Mouse (Mus musculus) neural tube, embryonic 11.5 days (tissue): Measurements from ENCODE around the gene Retreg3. TPM values are rescaled to one million over a fixed set of nuclear protein-coding genes. Genes with fewer than 3 reads are reported as not detected.
A peak's percentile ranks its signal among the peaks of the same experiment; 100 is the strongest.

Source experiments
- ATAC-seq: fragments of 200-750 bp; cut with Nextera tagmentation; 2 replicates; pipeline ENCODE4 v1.8.0; 2017; ENCODE audit warnings: moderate number of reproducible peaks, mild to moderate bottlenecking, moderate TSS enrichment, moderate library complexity; ENCODE audit not compliant: insufficient read depth, low FRiP score, low TSS enrichment
- DNase-seq: peaks from one replicate; pipeline ENCODE4 v3.0.0-alpha.2; 2015; ENCODE audit warnings: low spot score
- H3K27ac ChIP-seq: fragments of 300-500 bp; sonication (generic); 2 replicates; pipeline ENCODE4 v1.5.1; 2014; ENCODE audit warnings: low read depth, mild to moderate bottlenecking, low read length
- H3K27me3 ChIP-seq: fragments of 300-500 bp; sonication (generic); 2 replicates; pipeline ENCODE4 v1.6.1; 2014; ENCODE audit warnings: mild to moderate bottlenecking, low read length, mixed read lengths; ENCODE audit not compliant: control insufficient read depth, insufficient read depth
- H3K36me3 ChIP-seq: fragments of 300-500 bp; sonication (generic); 2 replicates; pipeline ENCODE4 v1.6.1; 2014; ENCODE audit warnings: mild to moderate bottlenecking, low read length, moderate library complexity, mixed read lengths; ENCODE audit not compliant: control insufficient read depth, insufficient read depth
- H3K4me1 ChIP-seq: fragments of 300-500 bp; sonication (generic); 2 replicates; pipeline ENCODE4 v1.6.1; 2014; ENCODE audit warnings: low read length, mixed read lengths; ENCODE audit not compliant: control insufficient read depth, insufficient read depth
- H3K4me2 ChIP-seq: fragments of 300-500 bp; sonication (generic); 2 replicates; pipeline ENCODE4 v1.6.1; 2014; ENCODE audit warnings: low read depth, mild to moderate bottlenecking, moderate library complexity
- H3K4me3 ChIP-seq: fragments of 300-500 bp; sonication (generic); 2 replicates; pipeline ENCODE4 v1.5.1; 2014; ENCODE audit warnings: low read depth, low read length
- H3K9ac ChIP-seq: fragments of 300-500 bp; sonication (generic); 2 replicates; pipeline ENCODE4 v1.6.1; 2014; ENCODE audit warnings: mild to moderate bottlenecking, low read length
- H3K9me3 ChIP-seq: fragments of 300-500 bp; sonication (generic); 2 replicates; pipeline ENCODE4 v1.6.1; 2016; ENCODE audit warnings: low read length; ENCODE audit not compliant: control insufficient read depth
- WGBS: fragments of 180-500 bp; shearing (Covaris S2); extraction: QIAGEN DNeasy Blood & Tissue Kit; methylation state at CpG from one replicate; pipeline ENCODE4 v1.1.7; 2014; 5-methylcytosine and 5-hydroxymethylcytosine counted together
- polyA plus RNA-seq: library from polyadenylated mRNA; unstranded; fragments of >200 nt; fragmentation: Nextera tagmentation; extraction: Ambion mirVana; gene quantifications from 2 replicates; pipeline ENCODE4 v1.2.1, GENCODE M21; 2014

Retreg3 gene
- polyA plus RNA-seq, 1 experiment from 2014 or later, result 14.4 TPM

DNA sequence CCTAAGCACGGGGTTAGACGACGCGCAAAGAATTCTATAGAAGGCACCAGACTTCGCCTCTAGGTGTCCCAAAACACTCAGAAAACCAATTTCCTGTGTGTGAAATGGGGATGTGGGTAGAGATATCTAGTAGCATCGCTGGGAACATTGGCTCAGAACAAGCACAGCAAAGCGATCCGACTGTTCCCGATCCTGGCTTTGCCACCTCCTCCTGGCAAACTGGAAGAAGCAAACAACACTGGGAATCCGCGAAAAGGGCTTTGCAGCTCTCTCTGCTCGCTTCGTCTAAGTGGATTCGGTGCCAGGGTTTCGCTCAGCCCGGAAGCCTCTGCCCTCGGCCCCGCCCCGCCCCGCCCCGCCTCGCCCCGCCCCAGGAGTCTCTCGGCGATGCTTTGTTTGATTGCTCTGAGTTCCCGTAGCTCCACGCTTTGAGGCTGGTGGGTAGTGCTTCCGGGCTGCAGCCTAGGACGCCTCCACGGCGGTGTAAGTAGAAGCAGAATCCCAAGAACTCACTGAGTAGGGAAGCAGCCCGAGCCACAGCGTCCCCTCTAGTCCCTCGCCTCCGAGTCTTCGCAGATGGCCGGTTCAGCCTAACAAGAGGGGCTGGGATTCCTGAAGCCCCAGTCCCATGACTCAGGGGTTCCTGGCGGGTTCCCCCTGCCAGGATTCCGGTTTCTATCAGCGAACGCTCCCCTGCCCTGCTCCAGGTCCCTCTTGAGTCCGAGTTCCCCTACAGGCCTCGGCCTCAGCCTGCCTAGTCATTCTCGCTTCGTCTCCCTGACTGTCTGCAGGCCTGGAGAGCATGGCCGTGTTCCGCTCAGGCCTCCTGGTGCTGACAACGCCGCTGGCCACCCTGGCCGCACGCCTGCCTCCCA lies 37.2 kb downstream of the Retreg3 start, which contains the start of gene Coasy:
TSS of gene Coasy (plus strand) at position 358 of the 875 bp plus-strand sequence.
- under 1% methylated on average over 51 of the region's 51 CpGs for WGBS
- Histone ChIP-seq H3K9me3 (no peaks in the 10 kb centered on the region), H3K9ac (peak within 1 kb of the TSS; percentile 89), H3K27me3 (peaks cover 39% of the 10 kb centered on the region), H3K4me2 (peak within 1 kb of the TSS; percentile 98), H3K4me1 (peaks cover 20% of the 10 kb centered on the region), H3K36me3 (no peaks in the 10 kb centered on the region), H3K4me3 (peak within 1 kb of the TSS; percentile 85), H3K27ac (peak within 1 kb of the TSS; percentile 87)
- DNase-seq (peak; percentile 89), ATAC-seq (peak; percentile 79)

DNA sequence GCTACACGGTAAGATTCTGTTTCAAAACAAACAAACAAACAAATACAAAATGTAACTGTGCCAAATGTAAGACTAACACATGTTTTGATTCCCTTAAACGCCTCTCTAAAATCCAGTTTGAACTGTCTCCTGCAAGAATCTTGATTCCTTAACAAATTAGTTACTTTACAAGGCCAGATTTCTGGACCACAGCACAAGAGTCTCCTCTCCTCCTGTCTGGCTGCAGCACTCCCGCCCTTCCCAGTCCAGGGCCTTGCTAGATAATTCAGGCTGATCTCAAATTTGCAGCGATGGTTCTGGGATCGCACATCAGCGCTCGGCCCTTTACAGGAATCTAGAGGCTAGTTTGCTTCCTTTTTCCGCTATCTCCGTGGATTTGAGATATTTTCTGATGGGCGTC lies 38.0 kb downstream of the Retreg3 start:
- H3K4me2 ChIP-seq, result peak overlapping the region; percentile 98
- WGBS, result 6% methylated on average over 10 of the region's 10 CpGs
- H3K36me3 ChIP-seq, result no peaks in the 10 kb centered on the region
- H3K27ac ChIP-seq, result 0 out of 2 replicates have a peak overlapping the region, but pooled peaks have one; percentile 87
- DNase-seq (no peak), ATAC-seq (no peak)
- peak overlapping the region; percentile 89; the same call in 1 of the 2 replicates for H3K9ac ChIP-seq
- peaks cover 17% of the 10 kb centered on the region for H3K4me1 ChIP-seq
- peaks cover 40% of the 10 kb centered on the region for H3K27me3 ChIP-seq
- no peaks in the 10 kb centered on the region for H3K9me3 ChIP-seq
- H3K4me3 ChIP-seq, result peak overlapping the region; percentile 85

DNA sequence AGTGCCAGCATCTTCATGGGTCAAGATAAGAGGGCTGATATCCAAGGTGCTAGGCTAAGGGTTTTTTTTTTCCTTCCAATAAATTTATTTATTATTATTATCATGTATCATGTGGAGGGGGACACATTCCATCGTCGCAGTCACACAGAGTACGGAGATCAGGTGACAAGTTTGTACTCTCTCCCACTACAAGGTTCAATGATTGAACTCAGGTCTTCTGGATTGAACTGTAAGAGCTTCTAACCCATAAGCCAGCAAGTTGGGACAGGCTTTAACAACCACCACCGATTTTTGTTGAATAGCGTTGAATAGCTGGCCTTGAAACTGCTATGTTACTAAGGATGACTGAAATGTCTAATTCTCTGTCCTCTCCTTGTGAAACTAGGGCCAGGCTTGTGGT lies 39.3 kb downstream of the Retreg3 start:
- ATAC-seq (no peak), DNase-seq (no peak)
- peaks cover 11% of the 10 kb centered on the region for H3K4me1 ChIP-seq
- WGBS, result 61% methylated on average over 5 of the region's 5 CpGs
- no peak overlapping the region for H3K27ac ChIP-seq
- H3K27me3 ChIP-seq, result peaks cover 40% of the 10 kb centered on the region
- no peaks in the 10 kb centered on the region for H3K36me3 ChIP-seq
- H3K9me3 ChIP-seq, result no peaks in the 10 kb centered on the region
- no peak overlapping the region for H3K4me2 ChIP-seq
- H3K9ac ChIP-seq, result no peak overlapping the region
- H3K4me3 ChIP-seq, result no peak overlapping the region

DNA sequence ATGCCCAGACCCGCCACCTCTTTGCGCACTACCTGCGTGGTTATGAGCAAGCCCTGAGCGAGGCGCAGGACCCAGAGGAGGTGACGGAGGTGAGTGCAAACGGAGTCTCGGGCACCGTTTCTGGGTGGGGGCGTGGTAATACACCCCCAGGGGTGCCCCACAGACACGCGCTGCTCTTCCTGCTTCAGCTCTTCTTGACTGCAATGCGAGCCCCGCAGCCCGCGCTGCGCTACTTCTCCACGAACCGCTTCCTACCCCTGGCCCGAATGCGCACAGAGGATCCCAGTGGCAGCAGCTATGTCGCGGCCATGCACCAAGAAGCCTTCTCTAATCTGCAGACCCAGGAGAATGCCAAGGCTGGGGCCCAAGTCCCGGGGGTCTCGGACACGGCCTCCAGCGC lies 39.9 kb downstream of the Retreg3 start:
- Histone ChIP-seq H3K27me3 (peaks cover 40% of the 10 kb centered on the region), H3K36me3 (no peaks in the 10 kb centered on the region), H3K4me3 (no peak overlapping the region), H3K4me1 (peaks cover 11% of the 10 kb centered on the region), H3K4me2 (no peak overlapping the region), H3K9ac (no peak overlapping the region), H3K9me3 (no peaks in the 10 kb centered on the region), H3K27ac (no peak overlapping the region)
- ATAC-seq (no peak), DNase-seq (no peak)
- WGBS, result 4% methylated on average over 23 of the region's 27 CpGs

DNA sequence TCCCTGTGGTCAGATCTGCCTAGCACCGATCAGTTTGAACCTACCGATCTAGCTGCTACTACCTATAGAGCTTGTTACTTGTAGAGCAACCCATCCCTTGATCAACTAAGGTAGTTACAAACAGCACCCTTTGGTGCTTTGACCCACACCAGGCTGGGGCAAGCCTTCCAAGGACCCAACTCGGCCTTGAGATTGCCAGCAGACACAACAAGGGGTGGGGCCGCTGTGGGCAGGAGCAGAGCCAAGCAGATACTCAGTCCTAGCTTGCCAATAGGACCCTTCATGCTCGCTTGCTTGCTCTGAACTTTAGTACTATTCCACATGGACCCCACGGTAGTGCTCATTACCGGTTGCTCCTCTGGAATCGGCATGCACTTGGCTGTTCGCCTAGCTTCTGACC lies 41.6 kb downstream of the Retreg3 start, which contains the start of gene Hsd17b1:
TSS of gene Hsd17b1 (plus strand) at position 291 of the 400 bp plus-strand sequence.
- ATAC-seq, result no peak
- Histone ChIP-seq H3K9me3 (no peaks in the 10 kb centered on the region), H3K4me3 (no peak within 1 kb of the TSS), H3K9ac (no peak within 1 kb of the TSS), H3K4me1 (peaks cover 3% of the 10 kb centered on the region; the same call in 1 of the 2 replicates), H3K4me2 (no peak within 1 kb of the TSS), H3K36me3 (no peaks in the 10 kb centered on the region), H3K27ac (no peak within 1 kb of the TSS), H3K27me3 (peaks cover 40% of the 10 kb centered on the region)
- 71% methylated on average over 9 of the region's 9 CpGs for WGBS
- no peak for DNase-seq

DNA sequence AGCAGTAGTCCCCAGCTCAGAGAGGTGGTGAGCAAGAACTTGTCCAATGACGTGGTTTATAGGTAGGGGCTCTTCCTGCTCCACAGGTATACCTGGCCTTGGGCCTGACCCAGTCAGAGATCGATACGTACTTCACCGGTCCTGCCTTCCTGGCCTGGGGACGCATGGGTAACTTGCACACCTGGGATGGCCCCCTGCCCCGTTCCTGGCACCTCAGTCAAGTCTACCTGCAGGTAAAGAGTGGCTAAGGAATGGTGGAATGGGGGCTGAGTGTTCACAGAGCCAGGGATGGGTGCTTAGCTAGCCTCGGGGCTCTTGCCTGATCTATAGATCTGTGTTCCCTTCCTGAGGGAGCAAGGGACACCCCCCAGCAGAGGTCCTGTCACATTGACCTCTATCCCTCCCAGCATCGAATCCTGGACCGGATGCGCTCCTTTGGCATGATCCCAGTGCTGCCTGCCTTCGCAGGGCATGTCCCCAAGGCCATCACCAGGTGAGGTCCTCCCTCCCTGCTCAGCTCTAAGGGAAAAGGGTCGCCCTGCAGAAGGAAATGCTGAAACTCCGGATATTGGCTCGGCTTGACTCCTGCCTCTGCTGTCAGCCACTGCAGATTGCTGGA lies 47.8 kb downstream of the Retreg3 start:
- Histone ChIP-seq H3K4me3 (no peak overlapping the region), H3K9ac (no peak overlapping the region), H3K9me3 (no peaks in the 10 kb centered on the region), H3K4me1 (no peaks in the 10 kb centered on the region; the same call in 1 of the 2 replicates), H3K36me3 (no peaks in the 10 kb centered on the region), H3K27ac (no peak overlapping the region), H3K4me2 (no peak overlapping the region), H3K27me3 (peaks cover 10% of the 10 kb centered on the region; the same call in 1 of the 2 replicates)
- DNase-seq, result no peak
- no peak for ATAC-seq
- 74% methylated on average over 14 of the region's 14 CpGs for WGBS

DNA sequence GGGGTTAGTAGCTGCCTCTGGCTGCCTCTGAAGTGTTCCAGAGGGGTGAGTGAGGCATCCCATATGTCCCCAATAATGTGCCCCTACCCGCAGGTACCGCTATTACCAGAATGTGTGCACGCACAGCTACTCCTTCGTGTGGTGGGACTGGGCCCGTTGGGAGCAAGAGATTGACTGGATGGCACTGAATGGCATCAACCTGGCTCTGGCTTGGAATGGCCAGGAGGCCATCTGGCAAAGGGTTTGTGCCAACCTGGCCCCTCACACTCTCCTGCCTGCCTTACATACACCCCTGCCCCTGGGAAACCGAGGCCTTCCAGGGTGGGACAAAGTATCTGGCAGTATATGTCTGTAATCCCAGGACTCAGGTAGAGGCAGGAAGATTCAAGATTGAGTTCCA lies 48.7 kb downstream of the Retreg3 start:
- no peak for DNase-seq
- Histone ChIP-seq H3K27ac (no peak overlapping the region), H3K4me3 (no peak overlapping the region; the same call in 1 of the 2 replicates), H3K9me3 (no peaks in the 10 kb centered on the region), H3K36me3 (no peaks in the 10 kb centered on the region), H3K9ac (0 out of 2 replicates have a peak overlapping the region, but pooled peaks have one; percentile 4), H3K27me3 (peaks cover 10% of the 10 kb centered on the region; the same call in 1 of the 2 replicates), H3K4me1 (no peaks in the 10 kb centered on the region; the same call in 1 of the 2 replicates), H3K4me2 (peak overlapping the region; percentile 99; the same call in 1 of the 2 replicates)
- 73% methylated on average over 6 of the region's 6 CpGs for WGBS
- no peak for ATAC-seq

DNA sequence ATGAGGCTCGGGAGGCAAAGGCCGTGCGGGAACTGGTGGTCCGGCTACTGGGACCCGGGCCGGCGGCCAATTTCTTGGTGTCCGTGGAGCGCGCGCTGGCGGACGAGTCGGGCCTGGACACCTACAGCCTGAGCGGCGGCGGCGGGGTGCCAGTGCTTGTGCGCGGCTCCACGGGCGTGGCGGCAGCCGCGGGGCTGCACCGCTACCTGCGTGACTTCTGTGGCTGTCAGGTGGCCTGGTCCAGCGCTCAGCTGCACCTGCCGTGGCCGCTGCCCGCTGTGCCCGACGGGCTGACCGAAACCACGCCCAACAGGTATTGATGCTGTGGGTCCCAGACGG lies 49.5 kb downstream of the Retreg3 start:
- no peak for DNase-seq
- Histone ChIP-seq H3K4me1 (no peaks in the 10 kb centered on the region; the same call in 1 of the 2 replicates), H3K27ac (no peak overlapping the region), H3K27me3 (peaks cover 10% of the 10 kb centered on the region; the same call in 1 of the 2 replicates), H3K4me3 (peak overlapping the region; percentile 79), H3K36me3 (no peaks in the 10 kb centered on the region), H3K9me3 (no peaks in the 10 kb centered on the region), H3K4me2 (peak overlapping the region; percentile 99), H3K9ac (peak overlapping the region; percentile 81)
- peak; percentile 65 for ATAC-seq
- WGBS, result 0% methylated on average over 36 of the region's 36 CpGs
